Mouse (Mus musculus) lung, postnatal 4 days (tissue): ENCODE results near the gene Nodal.

ENCODE experiments used
- DNase-seq, 2 experiments: peaks; one replicate each; pipeline ENCODE4 v3.0.0; 2021

Nodal gene

DNA sequence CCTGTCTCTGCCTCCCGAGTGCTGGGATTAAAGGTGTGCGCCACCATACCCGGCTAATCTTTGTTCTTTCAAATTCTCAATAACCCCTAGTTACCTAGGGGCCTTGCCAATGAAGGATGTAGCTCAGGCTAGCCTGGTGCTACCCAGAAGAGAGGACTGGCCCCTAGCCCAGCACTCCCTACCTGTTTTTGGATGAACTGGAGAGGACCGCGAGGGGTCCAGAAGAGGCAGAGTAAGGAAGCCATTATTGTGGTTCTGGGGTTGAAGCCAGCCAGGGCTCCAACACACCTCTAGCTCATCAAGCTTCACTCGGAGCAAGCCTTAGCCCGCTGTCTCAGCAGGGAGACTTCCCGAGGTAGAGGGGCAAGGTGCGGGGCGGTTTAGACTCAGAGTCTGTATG, at the start of gene Nodal:
Gene Nodal (plus strand): TSS at position 301 of the 400 bp plus-strand sequence.
- no peak for DNase-seq

DNA sequence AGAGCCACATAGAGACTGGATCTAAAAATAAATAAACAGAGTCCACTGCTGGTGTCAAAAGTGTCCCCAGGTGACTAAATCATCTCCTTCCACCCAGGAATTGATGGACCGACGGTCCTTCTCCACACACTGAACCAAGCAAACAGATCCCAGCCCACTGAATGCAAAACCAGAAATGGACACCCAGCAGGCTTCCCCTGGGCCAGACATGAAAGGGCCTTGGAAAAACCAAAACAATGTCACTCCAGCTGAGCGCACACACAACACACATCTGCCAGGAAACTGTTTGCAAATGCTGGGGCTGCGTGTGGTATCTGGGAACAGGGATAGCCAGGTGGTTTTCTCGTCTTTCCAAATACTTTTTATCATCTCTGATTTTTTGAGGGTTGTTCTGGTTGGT, 48.0 kb upstream of the Nodal start:
- DNase-seq = no peak

- DNase-seq = peak; percentile 57 to 79
These were observed 47.3 kb upstream of the Nodal start for GRCm38 (mm10) chr10:61370273-61370979.

- DNase-seq = no peak
These were observed 45.7 kb upstream of the Nodal start for GRCm38 (mm10) chr10:61371884-61372584.

- peak; percentile 60 to 78 for DNase-seq
These were observed 45.2 kb upstream of the Nodal start for GRCm38 (mm10) chr10:61372585-61372923.

GRCm38 (mm10) chr10:61374076-61374475, 43.7 kb upstream of the Nodal start:
- DNase-seq = peak; percentile 66 to 73

- DNase-seq = no peak
These were observed 42.8 kb upstream of the Nodal start for GRCm38 (mm10) chr10:61374771-61375481.

DNA sequence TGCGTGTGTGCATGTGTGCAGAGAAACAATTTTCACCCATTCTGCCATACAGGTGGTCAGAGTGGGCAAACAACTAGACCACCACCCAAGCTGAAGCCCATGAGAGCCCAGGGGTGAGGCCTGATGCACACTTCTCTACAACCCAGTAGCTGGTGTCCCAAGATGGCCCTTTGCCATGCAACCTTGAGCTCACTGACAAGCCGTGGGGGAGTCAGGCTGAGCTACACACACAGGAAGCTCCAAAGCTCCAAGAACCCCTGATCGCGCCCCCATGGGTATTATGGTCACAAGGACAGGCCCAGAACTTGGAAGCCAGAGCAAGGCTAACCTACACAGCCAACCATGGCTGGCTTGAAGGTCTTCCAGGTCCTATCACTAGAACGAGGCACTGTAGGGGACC, 39.7 kb upstream of the Nodal start:
- no peak for DNase-seq

DNA sequence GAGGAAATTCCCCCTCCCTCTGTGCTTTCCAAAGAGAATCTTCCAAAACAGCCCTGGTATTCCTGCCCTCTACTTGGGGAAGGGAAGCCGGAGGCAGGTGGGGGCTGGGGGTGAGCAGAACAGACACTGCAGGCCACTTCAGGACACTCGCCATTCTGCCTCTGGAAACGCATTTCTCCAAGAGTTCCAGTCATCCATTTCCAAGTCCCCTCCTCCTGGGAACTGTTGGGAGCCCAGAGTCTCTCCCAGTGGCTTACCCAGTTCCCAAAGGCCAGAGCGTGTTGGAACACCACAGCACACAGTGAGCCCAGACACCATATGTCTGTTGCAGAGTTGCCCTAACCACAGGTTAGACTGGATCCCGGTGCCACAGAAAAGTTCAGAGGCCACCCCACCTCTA, 39.1 kb upstream of the Nodal start:
- DNase-seq = no peak

DNA sequence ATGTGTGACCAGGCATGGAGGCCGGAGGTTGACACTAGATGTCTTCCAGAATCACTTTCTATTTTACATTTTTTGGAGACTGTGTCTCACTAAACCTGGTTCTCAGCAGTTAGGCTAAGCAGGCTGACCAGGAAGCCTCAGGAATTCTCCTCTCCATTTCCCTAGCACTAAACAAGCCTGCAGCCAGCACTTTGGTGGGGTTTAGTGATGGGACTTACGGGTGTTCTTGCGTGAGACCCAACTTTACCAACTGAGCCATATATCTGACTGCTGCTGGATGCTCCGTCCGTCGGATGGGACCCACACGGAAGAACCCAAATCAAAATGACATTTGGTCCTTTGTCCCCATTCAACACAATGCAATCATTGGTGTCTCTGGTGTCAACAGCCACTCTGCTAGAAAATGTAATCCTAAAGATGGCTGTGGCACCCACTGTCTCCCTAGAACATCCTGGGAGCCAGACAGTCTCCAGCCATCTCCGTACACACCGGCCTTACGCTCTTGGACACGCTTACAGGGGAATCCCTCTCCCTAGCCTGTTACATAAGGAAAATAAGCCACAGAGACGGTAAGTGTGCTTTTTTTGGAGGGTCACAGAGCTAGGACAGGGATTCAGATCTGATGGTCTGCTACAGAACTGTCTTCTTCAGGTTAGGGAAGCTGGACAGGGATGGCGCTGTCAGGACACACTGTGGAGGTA, 38.3 kb upstream of the Nodal start:
- no peak for DNase-seq

DNA sequence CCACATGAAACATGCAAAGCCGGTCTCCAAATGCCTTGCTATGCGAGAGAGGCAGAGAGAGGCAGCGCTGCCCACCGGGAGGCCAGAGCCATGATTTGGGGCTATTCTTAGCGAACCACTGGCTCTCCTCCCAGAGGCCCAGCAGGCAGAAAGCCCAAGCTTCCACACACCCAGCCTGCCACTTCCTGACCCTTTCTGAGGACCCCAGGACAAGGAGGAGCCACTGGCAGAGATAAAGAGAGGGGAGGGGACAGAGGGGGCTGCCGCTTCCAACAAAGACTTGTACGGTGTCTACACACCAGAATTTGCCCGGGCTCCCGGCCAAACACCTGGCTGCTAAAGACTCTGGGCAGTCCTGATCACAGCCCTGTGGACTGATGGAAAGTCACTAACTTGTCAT, 37.6 kb upstream of the Nodal start:
- DNase-seq = peak; percentile 58 to 80

- peak; percentile 67 for DNase-seq
These were observed 35.9 kb upstream of the Nodal start for GRCm38 (mm10) chr10:61381823-61382222.

- peak in 1 of 2 experiments; percentile 44 for DNase-seq
These were observed 35.5 kb upstream of the Nodal start for GRCm38 (mm10) chr10:61382281-61382731.

- peak; percentile 88 to 93 for DNase-seq
These were observed 34.6 kb upstream of the Nodal start, which contains the start of gene Pald1 for GRCm38 (mm10) chr10:61383021-61383714. Gene Pald1 (minus strand): TSS chr10:61383530.

- no peak for DNase-seq
These were observed 34.1 kb upstream of the Nodal start for GRCm38 (mm10) chr10:61383715-61384047.

GRCm38 (mm10) chr10:61385174-61385573, 32.6 kb upstream of the Nodal start:
- DNase-seq = peak in 1 of 2 experiments; percentile 56

DNA sequence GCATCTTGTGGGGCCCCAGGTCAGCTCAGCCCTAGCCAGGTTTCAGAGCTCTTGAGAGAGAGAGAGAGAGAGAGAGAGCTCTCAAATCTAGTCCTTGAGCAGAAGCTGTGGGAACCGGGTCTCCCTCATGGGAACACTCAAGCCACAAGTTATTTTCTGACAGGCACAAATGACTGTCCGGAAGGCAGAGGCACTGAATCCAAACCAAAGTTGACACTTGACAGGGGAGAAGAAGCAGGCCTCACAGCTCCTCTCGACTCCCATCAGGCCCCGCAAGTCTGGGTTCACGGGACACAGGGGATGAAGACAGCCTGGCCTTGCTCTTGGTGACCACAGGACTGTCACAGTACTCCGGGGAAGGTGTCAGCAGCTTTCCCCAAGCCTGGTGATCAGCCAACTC, 31.5 kb upstream of the Nodal start:
- peak; percentile 64 to 88 for DNase-seq

DNA sequence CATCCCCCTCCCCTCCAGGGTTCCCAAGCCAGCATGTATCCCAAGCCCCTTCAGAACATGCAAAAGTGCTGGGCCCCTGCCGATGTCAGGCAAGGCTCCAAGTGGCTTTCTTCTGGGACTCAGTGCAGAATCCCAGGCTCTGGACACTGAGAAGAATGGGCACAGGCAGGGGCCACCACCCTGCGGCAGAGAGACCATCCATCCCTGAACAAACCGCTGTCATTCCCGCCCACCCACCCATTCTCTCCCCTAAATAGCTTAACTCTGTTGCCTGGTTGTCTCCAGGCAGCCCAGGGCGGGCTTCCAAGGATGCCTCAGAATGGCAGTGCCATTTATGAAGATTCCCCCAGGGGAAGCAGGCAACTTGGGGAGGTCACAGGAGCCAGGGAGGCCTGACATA, 28.8 kb upstream of the Nodal start:
- DNase-seq = no peak

DNA sequence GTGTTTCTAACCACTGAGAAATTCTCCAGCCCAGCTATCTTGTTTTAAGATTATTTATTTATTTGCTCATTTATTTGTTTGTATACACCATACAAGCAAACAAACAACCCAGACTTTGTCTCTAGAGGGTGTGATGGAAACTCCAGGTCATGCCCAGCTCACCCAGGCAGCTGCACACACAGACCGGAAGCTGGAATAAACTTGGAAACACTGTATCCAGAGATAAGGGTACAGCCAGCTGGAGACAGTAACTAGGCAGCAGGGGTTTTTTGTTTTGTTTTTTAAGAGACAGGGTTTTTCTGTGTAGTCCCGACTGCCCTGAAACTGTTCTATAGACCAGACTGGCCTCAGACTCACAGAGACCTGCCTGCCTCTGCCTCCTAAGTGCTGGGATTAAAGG, 27.6 kb upstream of the Nodal start:
- DNase-seq = no peak

DNA sequence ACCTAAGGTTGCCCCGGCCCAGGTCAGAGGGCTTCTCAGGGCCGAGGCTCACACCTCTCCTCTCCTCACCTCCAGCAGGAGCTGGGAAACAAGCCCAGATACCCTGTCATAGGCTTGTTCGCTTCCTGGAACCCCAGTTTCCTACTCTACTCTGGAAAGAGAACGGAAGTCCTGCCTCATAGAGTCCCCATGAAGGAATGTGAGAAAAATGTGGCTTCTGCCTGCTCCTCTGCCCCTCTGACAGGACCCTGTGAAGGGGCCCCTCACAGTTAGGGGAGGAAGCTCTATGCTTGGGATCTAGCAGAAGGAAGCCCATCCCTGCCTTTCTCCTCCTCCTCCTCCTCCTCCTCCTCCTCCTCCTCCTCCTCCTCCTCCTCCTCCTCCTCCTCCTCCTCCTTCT, 25.2 kb upstream of the Nodal start:
- no peak for DNase-seq

GRCm38 (mm10) chr10:61394476-61395136, 23.2 kb upstream of the Nodal start:
- no peak for DNase-seq

- DNase-seq = no peak
These were observed 19.6 kb upstream of the Nodal start for GRCm38 (mm10) chr10:61398125-61398524.
